Mouse (Mus musculus) c-Kit-positive CD71-negative TER-119-negative erythroid progenitor cells, embryonic 14.5 days (primary cell): ENCODE measurements around the gene Faf2.

Source experiments
- DNase-seq: peaks from one replicate; pipeline ENCODE4 v3.0.0-alpha.2; 2013; ENCODE audit warnings: low read depth

Gene Faf2

GRCm38 (mm10) chr13:54680184-54680853, 58.7 kb downstream of the Faf2 start:
- DNase-seq: no peak

- DNase-seq: no peak
Observed at GRCm38 (mm10) chr13:54681291-54681690, 59.7 kb downstream of the Faf2 start.

GRCm38 (mm10) chr13:54683301-54683700, 61.7 kb downstream of the Faf2 start:
- DNase-seq: no peak

- no peak for DNase-seq
Observed at GRCm38 (mm10) chr13:54684140-54684896, 62.7 kb downstream of the Faf2 start.

GRCm38 (mm10) chr13:54685174-54685573, 63.6 kb downstream of the Faf2 start:
- no peak for DNase-seq

- no peak for DNase-seq
Observed at GRCm38 (mm10) chr13:54686139-54687053, 64.8 kb downstream of the Faf2 start.

GRCm38 (mm10) chr13:54687096-54687495, 65.5 kb downstream of the Faf2 start:
- DNase-seq: peak; percentile 66

- DNase-seq: peak; percentile 90
Observed at GRCm38 (mm10) chr13:54687575-54688424, 66.2 kb downstream of the Faf2 start.

- no peak for DNase-seq
Observed at GRCm38 (mm10) chr13:54690151-54690740, 68.7 kb downstream of the Faf2 start.

GRCm38 (mm10) chr13:54691737-54692136, 70.2 kb downstream of the Faf2 start:
- DNase-seq: no peak

GRCm38 (mm10) chr13:54692711-54693557, 71.3 kb downstream of the Faf2 start:
- DNase-seq: no peak

GRCm38 (mm10) chr13:54693558-54694347, 72.2 kb downstream of the Faf2 start, which contains the start of gene Rnf44:
TSS of gene Rnf44 (minus strand) at chr13:54693907.
- DNase-seq: peak; percentile 97

- no peak for DNase-seq
Observed at GRCm38 (mm10) chr13:54694348-54695060, 72.9 kb downstream of the Faf2 start.

GRCm38 (mm10) chr13:54695479-54696230, 74.1 kb downstream of the Faf2 start:
- no peak for DNase-seq

GRCm38 (mm10) chr13:54701243-54701642, 79.7 kb downstream of the Faf2 start, which contains the start of gene Cdhr2:
TSS of gene Cdhr2 (plus strand) at chr13:54701461.
- no peak for DNase-seq

GRCm38 (mm10) chr13:54702507-54702906, 80.9 kb downstream of the Faf2 start:
- DNase-seq: no peak

GRCm38 (mm10) chr13:54704890-54705289, 83.3 kb downstream of the Faf2 start:
- no peak for DNase-seq

GRCm38 (mm10) chr13:54710866-54711265, 89.3 kb downstream of the Faf2 start:
- DNase-seq: no peak
